Comparison of ENCODE assay signal across 8 mouse cellular contexts in the genomic region with DNA sequence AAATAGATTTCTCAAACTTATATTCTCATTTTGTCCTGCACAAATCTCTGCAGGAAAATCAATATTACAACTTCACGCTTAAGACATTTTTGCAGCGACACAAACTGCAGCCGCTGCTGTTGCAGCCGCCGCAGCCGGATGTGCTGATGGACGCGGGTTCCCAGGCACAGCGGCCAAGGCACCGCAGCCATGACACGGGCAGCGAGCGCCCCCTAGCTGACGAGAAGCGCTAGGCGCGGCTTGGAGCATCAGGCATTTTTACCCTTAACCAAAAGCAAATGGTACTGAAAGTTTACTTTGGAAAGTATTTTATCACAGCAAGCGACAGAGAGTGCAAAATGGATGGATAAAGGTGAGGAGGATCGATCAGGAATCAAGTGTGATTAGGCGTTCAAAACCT. TPM values are rescaled to one million over a fixed set of nuclear protein-coding genes. Genes with fewer than 3 reads are reported as not detected.
DNase-seq lines count a peak whose midpoint lies in the region; ATAC-seq and TF ChIP-seq lines count a peak whose summit lies in the region.

No protein-coding gene starts in this region.

- WGBS in heart, embryonic 11.5 days (ENCODE audit: insufficient replicate concordance) = 1% methylated on average over 20 of the region's 20 CpGs
- WGBS in embryonic facial prominence, embryonic 10.5 days = 2% methylated on average over 20 of the region's 20 CpGs
- WGBS in heart, embryonic 10.5 days = 2% methylated on average over 20 of the region's 20 CpGs
- WGBS in kidney, embryonic 14.5 days = 1% methylated on average over 20 of the region's 20 CpGs
- under 1% methylated on average over 20 of the region's 20 CpGs for WGBS in limb, embryonic 14.5 days

- peaks cover 35% of the 10 kb centered on the region for H3K27me3 ChIP-seq in heart, embryonic 11.5 days (ENCODE audit: control insufficient read depth, insufficient read depth, low read length)
- H3K27me3 ChIP-seq in embryonic facial prominence, embryonic 10.5 days (replicated peaks; ENCODE audit: low read depth, poor library complexity, severe bottlenecking) = peaks cover 62% of the 10 kb centered on the region
- peaks cover 67% of the 10 kb centered on the region for H3K27me3 ChIP-seq in heart, embryonic 10.5 days (ENCODE audit: insufficient read depth, poor library complexity, severe bottlenecking)
- peaks cover 8% of the 10 kb centered on the region; the same call in 1 of the 2 replicates for H3K27me3 ChIP-seq in kidney, embryonic 14.5 days (ENCODE audit: control insufficient read depth, insufficient read depth, low read length)
- H3K27me3 ChIP-seq in limb, embryonic 14.5 days (ENCODE audit: control insufficient read depth, insufficient read depth, low read length) = peaks cover 21% of the 10 kb centered on the region; the same call in 1 of the 2 replicates
- no peaks in the 10 kb centered on the region for H3K27me3 ChIP-seq in splenic B cell, adult 2 months (ENCODE audit: control insufficient read depth, insufficient read depth, low read length, poor library complexity, severe bottlenecking)

- no peak for ATAC-seq in heart, embryonic 11.5 days (replicated peaks; ENCODE audit: insufficient number of reproducible peaks, low FRiP score, low TSS enrichment)
- no peak for ATAC-seq in kidney, embryonic 14.5 days (ENCODE audit: low FRiP score, low TSS enrichment)
- peak; percentile 44; the same call in 1 of the 2 replicates for ATAC-seq in limb, embryonic 14.5 days (ENCODE audit: low FRiP score, low read depth)

- H3K4me1 ChIP-seq in heart, embryonic 11.5 days (ENCODE audit: control insufficient read depth, insufficient read depth, low read length) = no peaks in the 10 kb centered on the region
- H3K4me1 ChIP-seq in embryonic facial prominence, embryonic 10.5 days = peaks cover 78% of the 10 kb centered on the region
- H3K4me1 ChIP-seq in heart, embryonic 10.5 days = peaks cover 4% of the 10 kb centered on the region; the same call in 1 of the 2 replicates
- 0 out of 2 replicates have a peak, but pooled peaks cover 5% of the 10 kb centered on the region for H3K4me1 ChIP-seq in kidney, embryonic 14.5 days (ENCODE audit: control insufficient read depth, insufficient read depth, low read length)
- H3K4me1 ChIP-seq in limb, embryonic 14.5 days (ENCODE audit: control insufficient read depth, insufficient read depth, low read length) = peaks cover 26% of the 10 kb centered on the region

- H3K4me3 ChIP-seq in heart, embryonic 11.5 days (ENCODE audit: low read depth, low read length) = no peak overlapping the region
- H3K4me3 ChIP-seq in embryonic facial prominence, embryonic 10.5 days = peak overlapping the region; percentile 38
- H3K4me3 ChIP-seq in heart, embryonic 10.5 days = no peak overlapping the region
- no peak overlapping the region for H3K4me3 ChIP-seq in kidney, embryonic 14.5 days (ENCODE audit: low read length)
- peak overlapping the region; percentile 80 for H3K4me3 ChIP-seq in limb, embryonic 14.5 days (replicated peaks; ENCODE audit: low read length)

- H3K4me2 ChIP-seq in heart, embryonic 11.5 days = no peak overlapping the region
- peak overlapping the region; percentile 19; the same call in 1 of the 2 replicates for H3K4me2 ChIP-seq in kidney, embryonic 14.5 days (replicated peaks; ENCODE audit: low read depth, low read length)
- peak overlapping the region; percentile 38 for H3K4me2 ChIP-seq in limb, embryonic 14.5 days (replicated peaks; ENCODE audit: low read depth, low read length, severe bottlenecking)

- TF ChIP-seq POLR2A in limb, embryonic 14.5 days (IDR thresholded peaks at IDR 0.05; ENCODE audit: borderline replicate concordance, extremely low read depth, insufficient read depth, insufficient read length) = no peak

- H3K27ac ChIP-seq in heart, embryonic 11.5 days (ENCODE audit: low read depth, low read length) = no peak overlapping the region
- H3K27ac ChIP-seq in embryonic facial prominence, embryonic 10.5 days (replicated peaks) = no peak overlapping the region
- H3K27ac ChIP-seq in heart, embryonic 10.5 days = no peak overlapping the region
- no peak overlapping the region for H3K27ac ChIP-seq in kidney, embryonic 14.5 days (ENCODE audit: low read depth, low read length)
- H3K27ac ChIP-seq in limb, embryonic 14.5 days (replicated peaks; ENCODE audit: low read depth, low read length) = no peak overlapping the region

- H3K9ac ChIP-seq in heart, embryonic 11.5 days (ENCODE audit: low read depth, low read length) = no peak overlapping the region
- no peak overlapping the region for H3K9ac ChIP-seq in kidney, embryonic 14.5 days (ENCODE audit: low read depth, low read length)
- no peak overlapping the region for H3K9ac ChIP-seq in limb, embryonic 14.5 days (ENCODE audit: low read depth, low read length, severe bottlenecking)

- peak; percentile 58 to 79 for DNase-seq in heart, adult 18-20 months
- peak; percentile 91 for DNase-seq in embryonic facial prominence, embryonic 10.5 days (ENCODE audit: low spot score)
- peak; percentile 88 for DNase-seq in heart, embryonic 10.5 days (ENCODE audit: low spot score)
- peak; percentile 85 for DNase-seq in limb, embryonic 14.5 days (ENCODE audit: low spot score)
- peak; percentile 58 to 71 for DNase-seq in natural killer cell, adult 2 months (ENCODE audit: low spot score in 2 of 2)
- DNase-seq in splenic B cell, adult 2 months (ENCODE audit: low read depth, low spot score) = peak; percentile 6

- H3K9me3 ChIP-seq in heart, embryonic 11.5 days (replicated peaks; ENCODE audit: control insufficient read depth, low read length) = no peaks in the 10 kb centered on the region
- no peaks in the 10 kb centered on the region for H3K9me3 ChIP-seq in embryonic facial prominence, embryonic 10.5 days
- H3K9me3 ChIP-seq in heart, embryonic 10.5 days = no peaks in the 10 kb centered on the region
- no peaks in the 10 kb centered on the region for H3K9me3 ChIP-seq in kidney, embryonic 14.5 days (ENCODE audit: control insufficient read depth, low read length)
- H3K9me3 ChIP-seq in limb, embryonic 14.5 days (ENCODE audit: control insufficient read depth, low read length) = no peaks in the 10 kb centered on the region

- no peaks in the 10 kb centered on the region for H3K36me3 ChIP-seq in heart, embryonic 11.5 days (ENCODE audit: control insufficient read depth, insufficient read depth, low read length)
- no peaks in the 10 kb centered on the region for H3K36me3 ChIP-seq in embryonic facial prominence, embryonic 10.5 days (replicated peaks)
- H3K36me3 ChIP-seq in heart, embryonic 10.5 days = no peaks in the 10 kb centered on the region
- H3K36me3 ChIP-seq in kidney, embryonic 14.5 days (ENCODE audit: control insufficient read depth, insufficient read depth, low read length) = no peaks in the 10 kb centered on the region
- H3K36me3 ChIP-seq in limb, embryonic 14.5 days (ENCODE audit: control insufficient read depth, insufficient read depth, low read length) = no peaks in the 10 kb centered on the region
- H3K36me3 ChIP-seq in splenic B cell, adult 2 months (ENCODE audit: control insufficient read depth, insufficient read depth, low read length, poor library complexity, severe bottlenecking) = no peaks in the 10 kb centered on the region

RNA-seq across cellular contexts. Expression of gene Bcl11b, which starts 4.7 kb away (rescaled TPM):
- 1 to 10 TPM in 1 of 2 experiments, under 1 TPM in 1; 0.69 to 1.1 TPM for total RNA-seq in heart, adult 18-20 months (2021)
- 1.7 and 3.5 TPM in 2 replicates for polyA plus RNA-seq in heart, embryonic 11.5 days (2014; fragmentation: Nextera tagmentation; extraction: Ambion mirVana)
- polyA plus RNA-seq in embryonic facial prominence, embryonic 10.5 days (2016; fragmentation: Nextera tagmentation; extraction: Ambion mirVana) = 7.3 and 10.4 TPM in 2 replicates
- 3.1 and 3.3 TPM in 2 replicates for polyA plus RNA-seq in heart, embryonic 10.5 days (2016; fragmentation: Nextera tagmentation; extraction: Ambion mirVana)
- 3.5 and 5.3 TPM in 2 replicates for polyA plus RNA-seq in kidney, embryonic 14.5 days (2014; fragmentation: Nextera tagmentation; extraction: Ambion mirVana)
- 16.0 and 20.1 TPM in 2 replicates for polyA plus RNA-seq in limb, embryonic 14.5 days (2012; rRNA removed)
- polyA plus RNA-seq in limb, embryonic 14.5 days (2014; fragmentation: Nextera tagmentation; extraction: Ambion mirVana) = 26.4 and 26.7 TPM in 2 replicates

Comparison
In these comparisons a context has a peak if more than half of its experiments do, and no peak if none do; other contexts are left out.
1. DNase-seq: peak in every context shown above with its lines; median percentile 91 in embryonic facial prominence, embryonic 10.5 days; 88 in heart, embryonic 10.5 days; 85 in limb, embryonic 14.5 days; 68 in heart, adult 18-20 months; 64 in natural killer cell, adult 2 months; 6 in splenic B cell, adult 2 months.
2. H3K4me3 ChIP-seq: peak in embryonic facial prominence, embryonic 10.5 days (single experiment) and limb, embryonic 14.5 days (single experiment); none in heart, embryonic 11.5 days (single experiment), heart, embryonic 10.5 days (single experiment) and kidney, embryonic 14.5 days (single experiment).